Mouse (Mus musculus): Measurements from ENCODE around the gene Olfr1121. TPM values are rescaled to one million over a fixed set of nuclear protein-coding genes. Genes with fewer than 3 reads are reported as not detected.

The Olfr1121 gene
- polyA plus RNA-seq (2012; rRNA removed; ENCODE audit: low replicate concordance) = not detected in 2 replicates

DNA sequence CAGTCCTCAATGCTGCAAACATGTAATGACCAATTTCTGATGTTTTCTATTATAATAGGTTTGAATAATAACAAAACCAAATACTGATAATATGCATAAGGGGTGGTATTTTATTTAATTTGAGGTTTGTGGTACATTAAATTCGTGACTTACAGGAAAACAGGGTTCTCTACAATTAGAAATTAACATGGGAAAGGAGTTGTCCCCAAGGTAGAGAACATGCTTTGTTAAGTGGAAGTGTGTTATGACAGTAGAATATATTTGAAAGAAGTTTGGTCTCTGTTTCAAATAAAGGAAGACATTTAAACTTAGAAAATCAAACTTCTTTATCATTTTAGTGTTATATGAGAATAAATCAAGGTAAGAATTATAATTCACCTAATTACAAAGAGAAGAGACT lies at the start of gene Olfr1121:
Gene Olfr1121 (plus strand): TSS at position 301 of the 400 bp plus-strand sequence.

DNA sequence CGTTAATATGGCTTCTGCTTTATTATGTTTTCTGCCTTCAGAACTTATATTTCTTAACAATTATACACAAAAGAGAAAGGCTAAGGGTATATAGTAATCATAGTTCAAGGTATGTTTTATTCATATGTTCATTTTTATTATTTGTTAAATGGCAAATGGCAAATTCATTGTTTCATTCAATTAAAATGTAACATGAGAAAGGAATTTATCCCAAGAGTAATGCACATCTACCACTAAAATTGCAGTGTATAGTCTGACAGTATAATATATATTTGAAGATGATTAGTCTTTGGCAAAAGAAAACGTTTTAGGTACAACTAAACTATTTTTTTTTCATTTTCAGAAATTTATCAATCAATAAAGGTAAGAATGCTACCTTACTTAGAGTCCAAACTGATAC lies 15.2 kb upstream of the Olfr1121 start, which contains the start of gene Olfr1120:
Gene Olfr1120 (plus strand): TSS at position 301 of the 400 bp plus-strand sequence.

DNA sequence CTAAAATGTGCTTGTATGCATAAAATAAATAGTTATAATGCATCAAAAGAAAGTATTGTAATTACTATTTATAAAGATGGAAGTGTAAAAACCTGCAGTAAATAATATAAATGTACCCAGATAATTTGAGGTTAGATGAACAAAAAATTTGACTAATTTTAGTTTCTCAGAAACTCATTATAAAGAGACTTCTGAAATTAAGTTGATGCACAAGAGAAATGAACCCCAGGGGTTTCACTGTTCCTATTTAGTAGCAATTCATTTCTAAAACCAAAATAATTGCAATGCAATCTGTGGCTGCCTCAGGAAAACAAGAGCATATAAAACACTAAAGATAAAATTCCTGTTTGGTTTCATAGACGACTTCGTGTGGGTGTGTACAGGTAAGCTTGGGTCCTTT lies 15.9 kb downstream of the Olfr1121 start, which contains the start of gene Olfr1122:
Gene Olfr1122 (plus strand): TSS at position 301 of the 400 bp plus-strand sequence.

DNA sequence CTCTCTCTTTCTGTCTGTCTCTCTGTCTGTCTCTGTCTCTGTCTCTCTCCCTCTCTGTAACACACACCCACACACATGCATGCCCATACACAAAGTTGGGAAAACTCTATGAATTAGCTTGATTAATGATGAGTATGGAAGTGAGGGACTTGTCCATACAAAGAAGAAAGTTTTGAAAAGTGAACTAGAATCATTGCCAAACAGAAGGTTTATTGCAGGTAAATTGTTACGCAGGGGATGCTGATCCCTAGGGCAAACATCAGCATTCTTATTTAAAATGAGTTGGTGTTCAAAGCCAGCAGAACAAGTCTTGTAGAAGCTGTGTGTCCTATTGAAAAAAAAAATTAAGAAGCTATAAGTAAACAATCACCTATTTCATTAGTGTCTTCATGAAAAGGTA lies 46.6 kb downstream of the Olfr1121 start, which contains the start of gene Olfr1123:
Gene Olfr1123 (plus strand): TSS at position 301 of the 400 bp plus-strand sequence.

Other genes with a start within 250 kb of the Olfr1121 start
- gene Olfr1110, start 229.6 kb upstream of the Olfr1121 start, polyA plus RNA-seq (2012; rRNA removed; ENCODE audit: low replicate concordance) = not detected in 2 replicates
- gene Olfr1111, start 217.3 kb upstream of the Olfr1121 start, polyA plus RNA-seq (2012; rRNA removed; ENCODE audit: low replicate concordance) = not detected in 2 replicates
- gene Olfr1112, start 182.1 kb upstream of the Olfr1121 start, polyA plus RNA-seq (2012; rRNA removed; ENCODE audit: low replicate concordance) = not detected in 2 replicates
- gene Olfr1113, start 160.9 kb upstream of the Olfr1121 start, polyA plus RNA-seq (2012; rRNA removed; ENCODE audit: low replicate concordance) = not detected in 2 replicates
- gene Olfr1115, start 121.9 kb upstream of the Olfr1121 start, polyA plus RNA-seq (2012; rRNA removed; ENCODE audit: low replicate concordance) = not detected in 2 replicates
- not detected in 2 replicates for gene Olfr1116, start 102.4 kb upstream of the Olfr1121 start, polyA plus RNA-seq (2012; rRNA removed; ENCODE audit: low replicate concordance)
- not detected in 2 replicates for gene Olfr1118, start 62.3 kb upstream of the Olfr1121 start, polyA plus RNA-seq (2012; rRNA removed; ENCODE audit: low replicate concordance)
- not detected in 2 replicates for gene Olfr1120, start 15.1 kb upstream of the Olfr1121 start, polyA plus RNA-seq (2012; rRNA removed; ENCODE audit: low replicate concordance)
- gene Olfr1122, start 16.0 kb downstream of the Olfr1121 start, polyA plus RNA-seq (2012; rRNA removed; ENCODE audit: low replicate concordance) = not detected in 2 replicates
- gene Olfr1123, start 46.7 kb downstream of the Olfr1121 start, polyA plus RNA-seq (2012; rRNA removed; ENCODE audit: low replicate concordance) = not detected in 2 replicates
- not detected in 2 replicates for gene Olfr1124, start 60.4 kb downstream of the Olfr1121 start, polyA plus RNA-seq (2012; rRNA removed; ENCODE audit: low replicate concordance)
- gene Olfr1126, start 84.1 kb downstream of the Olfr1121 start, polyA plus RNA-seq (2012; rRNA removed; ENCODE audit: low replicate concordance) = not detected in 2 replicates
- gene Pramel7, start 127.2 kb downstream of the Olfr1121 start, polyA plus RNA-seq (2012; rRNA removed; ENCODE audit: low replicate concordance) = not detected in 2 replicates
- gene Pramel6, start 136.7 kb downstream of the Olfr1121 start, polyA plus RNA-seq (2012; rRNA removed; ENCODE audit: low replicate concordance) = not detected in 2 replicates
- not detected in 2 replicates for gene Olfr153, start 161.9 kb downstream of the Olfr1121 start, polyA plus RNA-seq (2012; rRNA removed; ENCODE audit: low replicate concordance)
- gene Olfr1128, start 175.6 kb downstream of the Olfr1121 start, polyA plus RNA-seq (2012; rRNA removed; ENCODE audit: low replicate concordance) = not detected in 2 replicates
- gene Olfr1129, start 204.0 kb downstream of the Olfr1121 start, polyA plus RNA-seq (2012; rRNA removed; ENCODE audit: low replicate concordance) = not detected in 2 replicates
- not detected in 2 replicates for gene Olfr1130, start 236.3 kb downstream of the Olfr1121 start, polyA plus RNA-seq (2012; rRNA removed; ENCODE audit: low replicate concordance)

All from duodenum, adult 2 months (tissue).